Mouse (Mus musculus) heart, adult 2 months (tissue): ENCODE results near the gene Olfr1508. TPM values are rescaled to one million over a fixed set of nuclear protein-coding genes. Genes with fewer than 3 reads are reported as not detected.
"Not testable (repeated sequence)": the region's sequence is repeated elsewhere in the genome, so short reads cannot be mapped to it uniquely, and the experiment has no call there.

Source experiments
- DNase-seq, 2 experiments: peaks; one replicate each; pipeline ENCODE4 v3.0.0; 2021
- H3K27ac ChIP-seq: fragments of 200-600 bp; 2 replicates; pipeline ENCODE4 v1.8.1; 2022
- H3K27me3 ChIP-seq: fragments of 200-500 bp; 2 replicates; pipeline ENCODE4 v1.6.1; 2012; ENCODE audit warnings: mild to moderate bottlenecking, low read length, inconsistent platforms, mixed read lengths; ENCODE audit not compliant: control insufficient read depth, insufficient read depth
- H3K36me3 ChIP-seq: fragments of 200-500 bp; 2 replicates; pipeline ENCODE4 v1.6.1; 2012; ENCODE audit warnings: low read length, inconsistent platforms; ENCODE audit not compliant: control insufficient read depth, insufficient read depth
- H3K4me1 ChIP-seq: fragments of 200-500 bp; 2 replicates; pipeline ENCODE4 v1.6.1; 2011; ENCODE audit warnings: low read length; ENCODE audit not compliant: control insufficient read depth, insufficient read depth
- H3K4me3 ChIP-seq: fragments of 200-600 bp; 2 replicates; pipeline ENCODE4 v1.8.1; 2022
- H3K79me2 ChIP-seq: fragments of 200-500 bp; replicated peaks from 2 replicates; pipeline ENCODE4 v1.6.1; 2012; ENCODE audit warnings: mild to moderate bottlenecking, inconsistent platforms, low read length, moderate library complexity, mixed read lengths; ENCODE audit not compliant: control insufficient read depth, insufficient read depth
- H3K9ac ChIP-seq: fragments of 200-500 bp; 2 replicates; pipeline ENCODE4 v1.6.1; 2012; ENCODE audit warnings: low read depth, mild to moderate bottlenecking, control low read depth, inconsistent platforms, low read length, mixed read lengths
- CTCF ChIP-seq: fragments of 200-600 bp; IDR thresholded peaks from 2 replicates; pipeline ENCODE4 v1.8.1; 2022; ENCODE audit warnings: antibody characterized with exemption, mild to moderate bottlenecking, moderate library complexity
- EP300 ChIP-seq: fragments of 200-500 bp; IDR thresholded peaks from 2 replicates; pipeline ENCODE4 v1.6.1; 2011; ENCODE audit warnings: low read depth, low read length, control low read depth; ENCODE audit not compliant: insufficient read depth
- POLR2A ChIP-seq: fragments of 200-500 bp; IDR thresholded peaks from 2 replicates; pipeline ENCODE4 v1.6.1; 2011; ENCODE audit warnings: mild to moderate bottlenecking, low read depth, low read length, control low read depth; ENCODE audit not compliant: insufficient read depth
- WGBS: fragments of 180-500 bp; shearing (Covaris S2); methylation state at CpG from one replicate; pipeline ENCODE4 v1.1.7; 2018; 5-methylcytosine and 5-hydroxymethylcytosine counted together
- intact Hi-C: fragments of 180-260 bp; cut with DNase I; formaldehyde crosslinking; loops from one replicate; pipeline ENCODE4 v1.15.1; 2025
- polyA plus RNA-seq: library from polyadenylated mRNA; depleted of rRNA; stranded (reverse); fragments of >200 nt; gene quantifications from 2 replicates; pipeline ENCODE4 v1.2.3, GENCODE M21; 2012; rRNA removed
- total RNA-seq, 2 experiments: library from RNA; stranded (reverse); gene quantifications; 2 replicates each; pipeline ENCODE4 v1.2.3; 2021

Olfr1508 gene
- total and polyA plus RNA-seq, 3 experiments: not detected

GRCm38 (mm10) chr14:52427686-52428085 lies 39.6 kb downstream of the Olfr1508 start:
- Histone ChIP-seq H3K27ac (no peak overlapping the region), H3K36me3 (no peaks in the 10 kb centered on the region), H3K79me2 (no peaks in the 10 kb centered on the region), H3K4me3 (no peak overlapping the region), H3K27me3 (no peaks in the 10 kb centered on the region), H3K4me1 (no peaks in the 10 kb centered on the region), H3K9ac (no peak overlapping the region)
- 71% methylated on average over 1 of the region's 1 CpGs for WGBS
- TF ChIP-seq CTCF: no peak
- TF ChIP-seq POLR2A: no peak
- TF ChIP-seq EP300: no peak
- DNase-seq: no peak
- intact Hi-C loops: no loop called here

GRCm38 (mm10) chr14:52414273-52414672 lies 53.0 kb downstream of the Olfr1508 start, which contains the start of gene Olfr1510:
Gene Olfr1510, minus strand, starts transcription at chr14:52414373.
- Histone ChIP-seq H3K27me3 (no peaks in the 10 kb centered on the region), H3K4me1 (no peaks in the 10 kb centered on the region), H3K9ac (no peak within 1 kb of the TSS), H3K79me2 (no peaks in the 10 kb centered on the region), H3K36me3 (no peaks in the 10 kb centered on the region), H3K4me3 (no peak within 1 kb of the TSS), H3K27ac (no peak within 1 kb of the TSS)
- TF ChIP-seq EP300 (no peak), POLR2A (no peak), CTCF (no peak)
- WGBS: 74% methylated on average over 3 of the region's 3 CpGs
- intact Hi-C loops: no loop called here
- DNase-seq: no peak

GRCm38 (mm10) chr14:52410142-52410919 lies 57.0 kb downstream of the Olfr1508 start:
- H3K27ac ChIP-seq, DNase-seq, H3K9ac ChIP-seq, intact Hi-C loops, H3K4me1 ChIP-seq, H3K79me2 ChIP-seq, H3K27me3 ChIP-seq, H3K36me3 ChIP-seq, H3K4me3 ChIP-seq: not testable (repeated sequence)
- 32% methylated on average over 7 of the region's 10 CpGs for WGBS

Other genes starting within 250 kb of the Olfr1508 start
- gene Chd8, start 209.7 kb downstream of the Olfr1508 start, total RNA-seq: 10 to 100 TPM; 36.7 to 45.2 TPM
- 14.3 and 21.0 TPM in 2 replicates for gene Chd8, start 209.7 kb downstream of the Olfr1508 start, polyA plus RNA-seq
- gene Tox4, start 188.3 kb downstream of the Olfr1508 start, total RNA-seq: 10 to 100 TPM; 32.8 to 37.5 TPM
- 23.3 and 41.1 TPM in 2 replicates for gene Tox4, start 188.3 kb downstream of the Olfr1508 start, polyA plus RNA-seq
- 1 to 10 TPM; 4.8 to 5.2 TPM for gene Rab2b, start 187.9 kb downstream of the Olfr1508 start, total RNA-seq
- gene Rab2b, start 187.9 kb downstream of the Olfr1508 start, polyA plus RNA-seq: 6.9 and 10.1 TPM in 2 replicates
- gene Mettl3, start 162.4 kb downstream of the Olfr1508 start, total RNA-seq: 10 to 100 TPM; 17.8 to 20.4 TPM
- 15.7 and 19.4 TPM in 2 replicates for gene Mettl3, start 162.4 kb downstream of the Olfr1508 start, polyA plus RNA-seq
- 1 to 10 TPM in 1 of 2 experiments, under 1 TPM in 1; 0.98 to 2.0 TPM for gene Sall2, start 138.7 kb downstream of the Olfr1508 start, total RNA-seq
- gene Sall2, start 138.7 kb downstream of the Olfr1508 start, polyA plus RNA-seq: 1.6 and 2.3 TPM in 2 replicates
- gene Olfr1513, start 111.1 kb downstream of the Olfr1508 start, total RNA-seq: not detected
- gene Olfr1513, start 111.1 kb downstream of the Olfr1508 start, polyA plus RNA-seq: not detected in 2 replicates
- gene Olfr1512, start 88.3 kb downstream of the Olfr1508 start, total RNA-seq: not detected
- gene Olfr1512, start 88.3 kb downstream of the Olfr1508 start, polyA plus RNA-seq: not detected in 2 replicates
- not detected for gene Olfr1511, start 70.1 kb downstream of the Olfr1508 start, total RNA-seq
- gene Olfr1511, start 70.1 kb downstream of the Olfr1508 start, polyA plus RNA-seq: not detected in 2 replicates
- gene Olfr1510, start 53.1 kb downstream of the Olfr1508 start, total RNA-seq: not detected
- gene Olfr1510, start 53.1 kb downstream of the Olfr1508 start, polyA plus RNA-seq: not detected in 2 replicates
- not detected for gene Olfr1509, start 24.5 kb downstream of the Olfr1508 start, total RNA-seq
- gene Olfr1509, start 24.5 kb downstream of the Olfr1508 start, polyA plus RNA-seq: not detected in 2 replicates
- not detected for gene Olfr1507, start 28.3 kb upstream of the Olfr1508 start, total RNA-seq
- gene Olfr1507, start 28.3 kb upstream of the Olfr1508 start, polyA plus RNA-seq: not detected in 2 replicates